Mouse (Mus musculus): ENCODE results near the gene Ptms. TPM values are rescaled to one million over a fixed set of nuclear protein-coding genes. Genes with fewer than 3 reads are reported as not detected.
"Not testable (repeated sequence)": the region's sequence is repeated elsewhere in the genome, so short reads cannot be mapped to it uniquely, and the experiment has no call there.

The Ptms gene
- total RNA-seq, 4 experiments from 2014 or later, result 915 to 964 (median 945) TPM

DNA sequence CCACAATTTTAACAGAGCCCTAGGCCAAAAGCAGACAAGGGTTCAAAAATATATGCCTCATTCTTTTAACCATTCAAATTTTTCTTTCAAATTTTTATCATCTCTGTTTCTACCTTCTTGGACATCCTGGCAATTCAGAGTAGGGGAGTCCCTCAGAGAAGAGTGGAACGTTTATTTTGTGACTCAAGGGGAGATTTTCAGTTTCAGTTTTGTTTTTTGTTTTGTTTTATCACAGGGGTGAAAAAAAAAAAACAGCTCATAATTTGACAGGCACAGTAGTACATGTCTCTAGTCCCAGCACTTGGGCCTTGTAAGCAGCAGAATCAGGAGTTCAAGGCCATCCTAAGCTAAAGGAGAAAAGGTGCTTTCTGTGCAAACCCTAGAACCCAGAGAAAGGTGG lies 12.1 kb downstream of the Ptms start:
- DNase-seq (ENCODE audit: low spot score in 2 of 2), result no peak

DNA sequence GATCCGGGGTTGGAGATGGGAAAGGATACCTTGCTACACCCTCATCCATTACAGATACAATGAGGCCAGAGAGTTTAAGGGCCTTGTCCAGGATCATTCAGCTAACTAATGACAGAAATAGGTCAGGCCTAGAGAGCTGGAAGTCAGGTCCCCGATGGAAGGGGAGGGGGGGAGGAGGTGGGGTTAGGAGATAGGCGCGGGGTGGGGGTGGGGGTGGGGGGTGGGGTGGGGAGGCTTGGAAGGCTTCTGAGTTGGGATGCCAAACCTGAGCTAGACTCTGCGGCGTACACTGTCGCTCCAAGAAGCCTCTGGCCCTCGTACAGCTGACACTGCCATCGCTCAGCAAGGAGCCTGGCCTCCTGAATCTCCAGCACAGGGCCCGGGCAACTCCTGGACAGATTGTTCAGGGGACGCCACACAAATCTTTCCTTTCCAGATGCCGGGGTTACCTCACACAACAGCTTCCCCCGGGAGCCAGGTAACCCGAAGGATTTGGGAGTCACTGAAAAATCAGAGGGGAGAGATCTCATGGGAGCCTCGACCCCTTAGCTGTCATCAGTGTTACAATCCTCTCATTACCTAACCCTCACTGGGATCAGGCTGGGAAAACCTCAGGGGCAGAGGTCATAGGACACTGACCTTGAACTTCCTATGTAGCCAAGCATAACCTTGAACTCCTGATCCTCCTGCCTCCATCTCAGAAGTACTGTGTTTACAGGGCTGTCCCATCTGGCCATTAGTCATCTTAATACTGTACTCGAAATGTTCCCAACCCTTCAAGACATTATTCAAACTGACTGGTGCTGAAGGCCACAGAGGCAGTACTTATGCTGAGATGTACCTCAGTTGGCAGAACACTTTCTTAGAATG lies 14.7 kb downstream of the Ptms start:
- DNase-seq (ENCODE audit: low spot score in 2 of 2), result no peak

DNA sequence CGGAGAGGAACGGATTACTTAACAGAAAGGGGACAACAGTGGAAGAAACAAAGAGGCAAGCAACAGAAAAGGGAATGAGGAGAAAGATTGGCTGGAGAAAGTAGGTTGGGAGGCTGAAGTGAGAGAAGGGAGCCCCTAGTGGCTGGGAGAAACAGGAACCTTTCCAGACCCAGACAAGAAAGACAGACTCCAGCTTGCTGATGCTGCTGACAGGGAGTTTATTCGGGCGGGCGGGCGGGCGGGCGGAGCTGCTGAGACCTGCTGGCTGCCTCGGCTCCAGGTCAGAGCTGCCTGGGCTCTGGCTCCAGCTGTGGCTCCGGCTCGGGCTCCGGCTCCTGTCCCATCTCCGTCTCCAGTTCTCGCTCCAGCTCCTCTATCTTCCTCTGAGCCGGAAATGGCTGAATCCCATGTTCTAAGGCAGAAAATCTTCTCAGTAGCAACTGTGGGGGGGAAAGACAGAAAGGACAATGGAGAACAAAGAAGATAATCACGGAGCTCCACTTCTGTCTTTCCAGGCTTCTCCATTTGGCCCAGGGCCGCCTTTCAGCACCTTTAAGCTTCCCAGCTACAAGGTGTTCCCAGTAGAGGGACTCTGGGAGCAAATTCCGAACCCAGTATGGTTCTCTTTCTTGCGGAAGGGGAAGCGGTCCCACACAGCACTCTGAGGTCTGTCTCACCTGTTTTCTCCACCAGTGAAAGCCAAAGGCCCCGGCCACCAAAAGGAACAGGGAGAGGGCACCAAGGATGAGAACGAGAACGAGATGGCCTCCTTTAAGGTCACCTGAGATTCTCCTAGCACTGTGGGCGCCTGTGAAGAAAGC lies 15.5 kb downstream of the Ptms start:
- peak in 1 of 2 experiments; percentile 82 for DNase-seq (ENCODE audit: low spot score in 2 of 2)

DNA sequence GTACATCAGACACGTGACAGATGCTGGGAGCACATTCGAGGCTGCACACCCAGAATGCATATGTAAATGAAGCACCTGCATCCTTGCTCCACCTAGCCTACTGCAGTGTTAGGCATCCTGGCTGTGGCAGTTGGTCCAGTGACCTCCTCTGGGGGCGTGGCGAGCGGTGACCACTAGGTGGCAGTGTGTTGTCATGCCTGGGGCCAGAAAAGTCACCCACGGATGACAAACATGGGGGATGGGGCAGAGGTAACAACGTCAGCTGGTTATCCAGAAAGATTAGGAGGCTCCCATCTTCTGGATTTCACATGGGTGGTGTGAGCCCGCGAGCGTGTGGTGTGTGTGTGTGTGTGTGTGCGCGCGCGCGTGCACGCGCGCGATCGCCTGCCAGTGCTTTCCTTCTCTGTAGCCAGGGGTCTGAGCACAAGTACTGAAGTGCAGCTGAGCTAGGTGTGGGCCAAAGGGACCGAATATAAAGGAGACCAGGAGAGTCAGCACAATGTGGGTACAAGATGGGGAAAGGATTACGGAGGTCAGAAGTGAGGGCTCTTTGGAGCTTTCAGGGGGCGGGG lies 16.2 kb downstream of the Ptms start:
- peak; percentile 88 to 89 for DNase-seq (ENCODE audit: low spot score in 2 of 2)

DNA sequence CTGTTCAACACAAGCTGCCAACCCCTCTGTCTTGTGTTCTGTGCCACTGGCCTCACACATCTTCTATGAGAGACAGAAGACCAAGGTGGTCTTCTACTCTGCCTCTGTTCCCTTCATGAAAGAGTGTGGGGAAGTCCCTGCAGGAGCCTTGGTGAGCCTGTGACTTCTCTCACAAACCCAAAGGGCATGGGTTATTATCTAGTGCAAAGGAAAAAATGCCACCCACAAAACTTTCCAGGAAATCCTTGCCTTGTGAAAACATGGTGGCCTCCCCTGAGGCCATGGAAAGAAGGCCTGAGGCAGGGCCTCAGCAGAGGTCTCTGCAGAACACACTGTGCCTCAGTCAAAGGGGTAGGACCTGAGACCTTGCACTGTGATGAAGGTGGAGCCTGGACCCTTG lies 18.1 kb downstream of the Ptms start:
- no peak for DNase-seq (ENCODE audit: low spot score in 2 of 2)

DNA sequence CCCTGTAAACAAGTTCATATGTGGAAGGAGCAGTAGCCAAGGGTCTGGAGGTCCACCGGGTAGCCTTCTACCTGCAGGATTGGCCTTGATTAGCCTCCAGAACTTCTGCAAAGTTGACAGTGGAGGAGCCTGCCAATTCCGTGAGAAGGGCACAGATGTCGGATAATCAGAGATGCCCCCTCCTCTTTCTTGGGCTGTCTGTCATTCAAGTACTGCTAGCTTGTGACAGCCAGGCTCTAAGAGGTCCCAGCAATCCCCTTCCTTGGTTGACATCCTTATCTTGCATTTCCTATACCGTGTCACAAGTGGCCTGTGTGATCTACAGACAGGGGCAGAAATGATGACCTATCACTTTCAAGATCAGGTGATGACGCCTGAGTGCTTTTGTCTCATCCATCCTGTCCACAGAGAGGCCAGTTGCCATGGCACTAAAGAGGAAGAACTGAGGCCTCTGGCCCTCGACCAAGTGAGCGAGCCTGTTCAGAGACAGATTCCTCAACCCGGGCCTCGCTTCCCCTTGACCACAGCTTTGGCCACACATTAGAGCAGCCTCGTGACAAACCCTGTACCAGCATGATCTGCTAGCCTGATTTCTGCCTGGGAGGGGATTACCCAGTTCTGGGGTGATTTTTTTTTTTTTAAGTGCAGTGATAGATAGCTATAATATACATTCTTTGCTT lies 19.0 kb downstream of the Ptms start:
- no peak for DNase-seq (ENCODE audit: low spot score in 2 of 2)

DNA sequence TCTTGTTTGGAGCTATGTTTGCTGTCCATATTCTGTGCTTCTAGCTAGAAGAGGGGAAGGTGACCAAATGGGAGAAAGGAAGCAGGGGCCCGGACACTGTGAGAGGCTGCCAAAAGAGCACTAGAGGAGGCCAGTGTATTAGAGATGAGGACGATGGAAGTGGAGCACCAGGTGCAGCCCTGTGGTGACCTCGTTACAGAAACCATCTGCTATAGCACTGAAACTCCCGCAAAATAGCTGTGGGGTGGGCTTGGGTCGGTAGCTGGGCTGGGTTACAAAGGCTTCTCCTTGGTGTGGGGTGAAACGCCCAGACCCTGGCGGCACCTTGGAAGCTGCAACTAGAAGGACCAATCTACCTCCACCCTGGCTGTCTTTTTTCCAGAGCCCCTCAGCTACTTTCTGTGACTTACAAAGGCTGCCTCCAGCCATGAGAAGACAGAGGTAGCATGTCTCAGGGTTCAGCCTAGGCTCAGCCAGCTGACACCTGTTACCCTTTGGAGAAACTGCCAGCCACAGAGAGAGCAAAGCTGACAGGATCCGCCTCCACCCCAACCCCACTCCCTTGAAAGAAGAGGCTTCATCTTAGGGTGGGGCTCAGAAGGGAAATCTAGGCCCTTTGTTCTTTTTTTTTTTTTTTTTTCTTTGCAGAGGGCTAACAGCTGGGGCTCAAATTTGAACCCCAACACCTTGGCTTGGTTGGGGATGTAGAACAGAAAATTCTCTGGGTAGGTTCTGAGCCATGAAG lies 19.7 kb downstream of the Ptms start:
- DNase-seq (ENCODE audit: low spot score in 2 of 2), result no peak

DNA sequence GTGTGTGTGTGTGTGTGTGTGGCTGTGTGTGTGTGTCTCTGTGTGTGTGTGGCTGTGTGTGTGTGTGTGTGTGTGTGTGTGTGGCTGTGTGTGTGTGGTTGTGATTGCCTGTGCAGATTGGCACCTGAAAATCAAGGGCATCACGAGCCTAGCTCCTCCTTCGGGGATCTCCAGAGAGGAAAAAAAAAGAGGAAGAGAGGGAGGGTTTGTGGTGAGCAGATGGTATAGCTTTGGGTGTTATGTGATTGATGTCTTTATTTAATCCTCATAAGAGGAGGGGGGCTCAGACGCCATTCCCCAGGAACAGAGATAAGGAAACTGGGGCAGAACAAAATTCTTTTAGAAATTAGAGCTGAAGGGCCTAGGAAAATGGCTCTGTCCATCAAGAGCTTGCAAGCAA lies 21.5 kb downstream of the Ptms start:
- DNase-seq (ENCODE audit: low spot score in 2 of 2), result no peak

DNA sequence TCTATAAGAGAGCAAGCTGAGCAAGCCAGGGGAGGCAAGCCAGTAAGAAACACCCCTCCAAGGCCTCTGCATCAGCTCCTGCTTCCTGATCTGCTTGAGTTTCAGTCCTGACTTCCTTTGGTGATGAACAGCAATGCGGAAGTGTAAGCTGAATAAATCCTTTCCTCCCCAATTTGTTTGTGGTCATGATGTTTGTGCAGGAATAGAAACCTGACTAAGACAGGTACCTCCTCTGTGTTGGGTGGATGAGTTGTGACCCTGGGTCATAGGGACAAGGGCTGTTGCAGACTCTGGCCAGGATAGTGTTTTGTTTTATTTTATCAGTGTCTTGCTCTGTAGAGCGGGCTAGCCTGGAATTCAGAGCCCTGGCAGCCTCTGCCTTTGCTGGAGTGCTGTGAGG lies 25.8 kb downstream of the Ptms start:
- not testable (repeated sequence) for DNase-seq (ENCODE audit: low spot score in 2 of 2)

DNA sequence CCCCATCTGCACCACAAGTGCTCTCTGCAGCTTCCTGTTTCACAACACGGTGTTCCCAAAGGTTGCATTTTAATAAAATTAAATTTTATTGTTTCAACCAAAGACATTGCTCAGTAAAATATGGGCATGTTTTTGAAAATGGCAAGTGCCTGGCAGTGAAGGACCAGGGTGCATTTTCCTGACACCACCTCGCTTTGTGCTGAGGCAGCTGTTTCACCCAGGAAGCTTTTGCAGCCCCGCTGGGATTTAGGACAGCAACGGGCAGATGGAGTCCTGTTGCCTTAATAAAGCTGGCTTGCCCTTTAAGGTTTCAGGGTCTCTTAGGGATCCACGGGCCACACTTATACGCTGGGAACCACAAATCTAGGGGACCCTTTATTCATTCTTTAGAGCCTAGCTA lies 28.9 kb downstream of the Ptms start:
- no peak for DNase-seq (ENCODE audit: low spot score in 2 of 2)

DNA sequence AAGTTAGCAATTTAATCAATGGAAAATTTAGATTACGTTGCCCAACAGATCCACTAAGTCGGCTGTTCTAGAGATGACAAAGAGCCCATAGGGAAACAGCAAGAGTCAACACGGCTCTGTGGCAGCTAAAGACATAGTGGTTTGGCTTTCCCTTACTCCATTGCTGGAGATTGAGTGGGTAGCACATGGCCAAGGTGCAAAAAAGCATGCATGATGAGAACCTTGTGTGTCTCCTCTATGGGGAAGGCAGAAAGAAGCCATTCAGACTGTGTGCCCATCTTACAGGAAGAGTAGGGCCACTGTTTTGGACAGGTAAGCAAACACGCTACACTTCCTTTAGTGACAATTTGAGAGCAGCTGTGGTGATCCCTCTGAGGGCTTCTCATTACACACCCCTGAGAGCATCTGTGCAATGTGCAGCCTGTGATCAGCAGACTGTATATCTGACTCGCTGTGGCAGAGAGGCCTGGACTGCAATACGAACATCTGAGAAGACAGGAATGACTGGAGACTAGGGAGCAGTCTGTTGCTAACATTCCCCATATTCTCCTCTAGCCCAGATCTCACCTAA lies 31.3 kb downstream of the Ptms start:
- DNase-seq (ENCODE audit: low spot score in 2 of 2), result no peak

DNA sequence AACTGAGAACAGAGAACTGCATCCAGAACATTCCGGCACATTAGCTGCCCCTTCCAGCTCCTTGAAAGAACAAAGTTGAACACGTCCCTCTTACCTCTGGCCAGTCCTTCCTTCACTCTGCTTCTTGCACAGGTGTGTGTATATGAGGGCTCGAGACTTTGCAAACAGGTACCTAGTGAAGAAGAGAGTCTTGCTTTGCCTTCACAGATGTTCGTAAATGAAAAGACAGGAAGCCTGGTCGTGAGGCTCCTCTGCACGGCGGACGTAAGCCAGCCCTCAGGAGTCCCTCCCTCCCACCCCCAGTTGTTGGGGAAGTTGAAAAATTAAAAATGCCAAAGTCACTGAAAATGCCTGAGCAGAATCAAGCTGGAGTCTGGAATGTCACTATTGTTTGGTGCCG lies 31.9 kb downstream of the Ptms start, which contains the start of gene Cd4:
Gene Cd4 (minus strand): TSS at position 236 of the 400 bp plus-strand sequence.
- DNase-seq (ENCODE audit: low spot score in 2 of 2), result no peak

DNA sequence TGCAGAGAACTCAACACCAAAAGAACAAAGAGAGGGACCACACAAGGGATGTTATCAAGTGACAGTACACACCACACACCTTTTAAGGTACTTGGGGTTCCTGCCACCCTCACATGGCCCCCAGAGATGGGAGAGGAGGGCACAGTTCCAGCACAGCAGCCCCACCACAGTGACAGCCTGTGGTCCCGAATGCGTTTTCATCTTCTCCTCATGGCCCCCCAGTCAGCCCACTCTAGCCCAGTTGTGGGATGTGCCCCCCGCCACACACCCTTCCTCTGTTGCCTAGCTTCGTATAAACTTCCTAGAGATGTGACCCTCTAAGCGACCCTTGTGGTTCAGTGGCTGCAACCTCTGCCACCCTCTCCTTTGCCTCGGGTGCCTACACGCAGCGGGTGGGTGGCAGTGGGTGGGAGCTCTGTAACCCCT lies 33.9 kb downstream of the Ptms start:
- no peak for DNase-seq (ENCODE audit: low spot score in 2 of 2)

DNA sequence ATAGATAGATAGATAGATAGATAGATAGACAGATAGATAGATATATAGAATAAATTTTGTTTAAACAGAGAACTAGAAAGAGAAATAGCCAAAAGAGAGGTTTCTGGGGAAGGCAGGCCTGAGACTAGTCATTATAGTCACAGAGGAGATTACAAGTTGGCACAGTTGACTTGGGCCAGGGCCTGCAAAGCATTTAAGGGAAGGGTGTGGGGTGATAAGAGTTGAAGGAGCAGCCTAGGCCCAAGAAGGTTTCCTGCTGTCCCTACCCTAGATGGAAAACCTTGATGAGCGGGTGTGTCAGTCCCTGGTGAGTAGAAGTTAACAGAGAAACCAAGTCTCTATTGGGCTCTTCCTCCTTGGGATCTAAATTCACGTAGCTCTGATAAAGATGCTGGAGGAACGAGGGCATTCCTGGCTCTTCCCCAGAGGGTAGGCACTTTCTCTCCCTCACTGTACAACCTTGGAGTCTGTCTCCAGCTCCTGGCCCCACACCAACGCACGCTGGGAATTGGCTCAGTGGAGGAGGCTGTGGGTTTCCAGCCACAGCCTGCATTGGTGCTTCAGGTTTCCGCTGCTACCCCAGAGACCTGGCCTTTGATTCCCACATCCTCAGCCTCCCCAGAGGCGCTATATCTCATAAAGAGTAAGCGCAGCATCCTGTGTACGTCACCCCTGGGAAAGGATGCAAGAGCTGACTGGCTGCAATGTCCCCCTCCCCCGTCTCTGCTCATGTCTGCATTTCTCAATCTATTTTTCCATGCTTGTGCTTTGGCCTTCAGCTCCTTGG lies 35.0 kb downstream of the Ptms start:
- DNase-seq (ENCODE audit: low spot score in 2 of 2), result no peak

DNA sequence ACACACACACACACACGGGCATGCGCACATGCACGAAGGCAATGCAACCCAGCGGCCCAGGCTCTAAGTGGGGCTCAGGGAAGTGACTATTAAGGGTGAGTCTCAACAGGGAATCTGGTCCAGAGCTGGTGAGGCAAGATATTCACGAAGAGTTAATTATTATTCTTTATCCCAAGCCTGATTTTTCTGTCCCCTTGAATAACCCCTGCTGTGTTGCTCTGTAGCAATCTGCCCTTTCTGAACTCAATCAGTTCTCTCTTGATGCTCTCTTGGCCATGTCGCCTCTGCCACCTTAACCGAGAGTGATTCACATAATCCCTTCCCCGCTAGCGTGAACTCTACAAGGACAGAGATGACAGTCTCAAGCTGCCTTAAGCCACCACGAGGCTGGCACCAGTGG lies 36.6 kb downstream of the Ptms start:
- DNase-seq (ENCODE audit: low spot score in 2 of 2), result no peak

DNA sequence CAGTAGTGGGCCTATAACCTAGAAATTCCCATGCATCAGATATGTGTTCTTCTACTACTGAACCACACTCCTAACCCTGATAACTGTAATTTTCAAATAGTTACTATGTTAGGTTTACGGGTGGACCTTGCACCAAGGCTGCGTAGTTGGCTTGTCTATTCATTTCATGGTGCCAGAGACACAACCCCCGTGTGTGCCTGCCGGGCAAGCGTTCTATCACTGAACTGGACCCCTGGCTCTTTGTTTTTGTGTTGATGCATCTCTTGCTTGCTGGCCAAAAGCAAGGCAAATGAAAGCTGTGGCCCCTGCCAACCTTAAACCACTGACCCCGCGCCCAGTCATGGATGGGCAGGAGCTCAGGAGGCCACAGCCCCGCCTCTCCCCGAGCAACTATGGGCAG lies 38.1 kb downstream of the Ptms start:
- DNase-seq (ENCODE audit: low spot score in 2 of 2), result no peak

DNA sequence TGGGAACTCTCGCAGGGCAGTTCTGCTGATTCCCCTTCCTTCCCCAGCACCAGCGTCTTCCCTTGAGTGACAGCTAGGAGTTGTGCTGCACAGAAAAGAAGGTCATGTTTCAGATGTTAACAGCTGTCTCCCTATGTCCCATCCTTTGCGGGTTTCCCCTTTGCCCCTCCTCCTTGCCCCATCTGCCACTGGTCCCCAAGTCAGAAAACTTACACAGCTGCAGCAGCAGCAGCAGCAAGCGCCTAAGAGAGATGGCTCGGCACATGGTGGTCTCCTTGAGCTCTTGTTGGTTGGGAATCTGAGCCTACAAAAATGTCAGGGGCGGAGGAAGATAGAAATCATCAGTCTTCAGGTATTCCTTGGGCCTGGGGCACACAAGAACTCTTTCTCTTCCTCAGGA lies 40.5 kb downstream of the Ptms start:
- DNase-seq (ENCODE audit: low spot score in 2 of 2), result no peak

DNA sequence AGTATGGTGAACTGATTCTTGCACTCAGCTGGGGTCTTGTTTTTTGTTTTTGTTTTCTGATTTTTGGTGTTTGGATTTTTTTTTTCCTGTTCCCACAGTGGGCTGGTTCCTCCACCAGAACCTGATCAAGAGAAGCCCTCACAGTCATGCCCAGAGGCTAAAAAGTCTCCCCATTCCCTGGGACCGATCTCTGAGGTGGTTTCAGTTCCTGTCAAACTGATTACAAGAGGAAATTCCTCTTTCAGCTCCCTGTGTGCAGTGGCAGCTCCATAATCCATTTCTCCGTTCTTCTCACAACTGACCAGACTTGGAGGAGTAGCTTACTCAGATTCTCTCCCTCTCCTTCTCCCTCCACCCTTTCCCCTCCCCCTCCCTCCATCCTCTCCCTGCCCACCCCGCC lies 45.6 kb downstream of the Ptms start:
- DNase-seq (ENCODE audit: low spot score in 2 of 2), result no peak

DNA sequence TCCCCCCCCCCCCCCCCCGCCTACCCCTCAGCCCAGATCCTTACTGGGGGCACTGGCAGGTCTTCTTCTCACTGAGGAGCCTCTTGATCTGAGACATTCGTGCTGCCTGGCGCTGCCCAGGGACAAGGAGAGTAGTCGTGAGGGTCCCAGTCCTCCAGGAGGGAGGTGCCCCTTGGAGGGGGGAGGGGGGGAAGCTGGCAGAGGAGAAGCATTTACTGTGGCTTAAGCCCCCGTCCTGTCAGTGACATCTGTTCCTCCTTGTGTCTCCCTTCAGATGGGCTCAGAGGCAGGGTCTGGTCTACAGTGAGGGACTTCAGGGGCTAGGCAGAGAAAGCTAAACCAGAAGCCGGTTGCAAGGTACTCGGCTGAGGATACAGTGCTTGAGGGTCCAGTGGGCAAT lies 53.3 kb downstream of the Ptms start:
- DNase-seq (ENCODE audit: low spot score in 2 of 2), result no peak

Measured in left cerebral cortex, adult 8-10 months (tissue).